8 mouse cellular contexts compared by ENCODE assay signal in the genomic region with DNA sequence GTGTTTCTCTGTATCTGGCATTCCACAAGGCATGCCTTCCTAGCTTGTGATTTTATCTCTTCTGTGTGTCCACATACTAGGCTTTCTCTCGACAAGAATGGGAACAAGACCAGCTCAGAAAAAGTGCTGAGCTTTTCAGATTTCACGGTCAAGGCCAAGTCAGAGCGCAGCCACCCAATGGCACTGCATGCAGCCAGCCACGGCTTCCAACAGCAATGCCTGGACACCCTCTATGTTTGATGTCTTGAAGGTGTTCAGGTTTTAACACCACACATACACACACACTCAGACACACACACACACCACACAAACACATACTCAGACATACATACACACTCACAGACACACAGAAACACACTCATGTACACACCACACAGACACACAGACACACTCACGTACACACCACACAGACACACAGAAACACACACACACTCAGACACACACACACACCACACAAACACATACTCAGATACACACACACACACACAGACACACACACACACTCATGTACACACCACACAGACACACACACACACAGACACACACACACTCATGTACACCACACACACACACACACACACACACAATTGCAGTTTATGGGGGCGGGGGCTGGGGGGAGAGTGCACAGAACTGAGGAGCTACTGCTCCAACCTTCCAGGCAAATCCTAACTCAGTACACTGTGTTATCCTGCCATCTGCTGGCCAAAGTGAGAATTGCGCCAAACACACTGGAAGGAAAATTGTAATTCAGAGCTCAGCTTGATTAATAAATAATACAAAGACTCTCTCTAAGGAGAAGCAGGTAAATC. TPM values are rescaled to one million over a fixed set of nuclear protein-coding genes. Genes with fewer than 3 reads are reported as not detected.
DNase-seq lines count a peak whose midpoint lies in the region; ATAC-seq and TF ChIP-seq lines count a peak whose summit lies in the region.

No protein-coding gene starts in this region.

- peak; percentile 83 for TF ChIP-seq CTCF in heart, adult 2 months (IDR thresholded peaks at IDR 0.05)

- TF ChIP-seq POLR2A in heart, adult 2 months (IDR thresholded peaks at IDR 0.05; ENCODE audit: insufficient read depth, low read depth, low read length) = no peak
- TF ChIP-seq POLR2A in limb, embryonic 14.5 days (IDR thresholded peaks at IDR 0.05; ENCODE audit: borderline replicate concordance, extremely low read depth, insufficient read depth, insufficient read length) = no peak

- H3K4me2 ChIP-seq in heart, embryonic 11.5 days = no peak overlapping the region
- H3K4me2 ChIP-seq in limb, embryonic 14.5 days (replicated peaks; ENCODE audit: low read depth, low read length, severe bottlenecking) = no peak overlapping the region

- H3K9me3 ChIP-seq in heart, embryonic 11.5 days (replicated peaks; ENCODE audit: control insufficient read depth, low read length) = no peaks in the 10 kb centered on the region
- H3K9me3 ChIP-seq in limb, embryonic 14.5 days (ENCODE audit: control insufficient read depth, low read length) = no peaks in the 10 kb centered on the region

- H3K79me2 ChIP-seq in heart, adult 2 months (replicated peaks; ENCODE audit: control insufficient read depth, insufficient read depth, low read length) = no peaks in the 10 kb centered on the region

- no peak overlapping the region for H3K9ac ChIP-seq in heart, adult 2 months (ENCODE audit: low read depth, low read length)
- H3K9ac ChIP-seq in heart, embryonic 11.5 days (ENCODE audit: low read depth, low read length) = no peak overlapping the region
- no peak overlapping the region for H3K9ac ChIP-seq in limb, embryonic 14.5 days (ENCODE audit: low read depth, low read length, severe bottlenecking)

- H3K27me3 ChIP-seq in heart, adult 2 months (ENCODE audit: control insufficient read depth, insufficient read depth, low read length) = no peaks in the 10 kb centered on the region
- H3K27me3 ChIP-seq in heart, embryonic 11.5 days (ENCODE audit: control insufficient read depth, insufficient read depth, low read length) = no peaks in the 10 kb centered on the region
- H3K27me3 ChIP-seq in limb, embryonic 14.5 days (ENCODE audit: control insufficient read depth, insufficient read depth, low read length) = no peaks in the 10 kb centered on the region

- intact Hi-C loops in heart, adult 2 months (cut with DNase I) = loop anchor here (1.0 to 10.0 kb wide), 3 partner anchors 211 to 1059 kb away; partner anchors contain the start of gene Prpf18

- no peak overlapping the region for H3K27ac ChIP-seq in heart, adult 2 months
- H3K27ac ChIP-seq in heart, embryonic 11.5 days (ENCODE audit: low read depth, low read length) = no peak overlapping the region
- H3K27ac ChIP-seq in limb, embryonic 14.5 days (replicated peaks; ENCODE audit: low read depth, low read length) = no peak overlapping the region

- 0 out of 2 replicates have a peak, but pooled peaks have one; percentile 48 for TF ChIP-seq EP300 in heart, adult 2 months (IDR thresholded peaks at IDR 0.05; ENCODE audit: insufficient read depth, low read depth, low read length)

- H3K36me3 ChIP-seq in heart, adult 2 months (ENCODE audit: control insufficient read depth, insufficient read depth, low read length) = no peaks in the 10 kb centered on the region
- no peaks in the 10 kb centered on the region for H3K36me3 ChIP-seq in heart, embryonic 11.5 days (ENCODE audit: control insufficient read depth, insufficient read depth, low read length)
- no peaks in the 10 kb centered on the region for H3K36me3 ChIP-seq in limb, embryonic 14.5 days (ENCODE audit: control insufficient read depth, insufficient read depth, low read length)

- WGBS in heart, adult 2 months = 37% methylated on average over 7 of the region's 7 CpGs
- 46% methylated on average over 7 of the region's 7 CpGs for WGBS in heart, embryonic 11.5 days (ENCODE audit: insufficient replicate concordance)
- WGBS in limb, embryonic 14.5 days = 53% methylated on average over 7 of the region's 7 CpGs

- H3K4me1 ChIP-seq in heart, adult 2 months (ENCODE audit: control insufficient read depth, insufficient read depth, low read length) = no peaks in the 10 kb centered on the region; the same call in 1 of the 2 replicates
- H3K4me1 ChIP-seq in heart, embryonic 11.5 days (ENCODE audit: control insufficient read depth, insufficient read depth, low read length) = no peaks in the 10 kb centered on the region
- H3K4me1 ChIP-seq in limb, embryonic 14.5 days (ENCODE audit: control insufficient read depth, insufficient read depth, low read length) = no peaks in the 10 kb centered on the region

- peak; percentile 48 to 83 for DNase-seq in heart, adult 2 months
- peak; percentile 74 to 83 for DNase-seq in cerebellum, postnatal 36 days
- DNase-seq in frontal cortex, postnatal 36 days (ENCODE audit: low spot score in 2 of 2) = peak; percentile 81 to 85
- DNase-seq in kidney, adult 11 months = peak; percentile 28
- peak; percentile 79 for DNase-seq in limb, embryonic 14.5 days (ENCODE audit: low spot score)
- DNase-seq in monocyte, adult 2 months (ENCODE audit: low read depth in 1 of 2, low spot score in 2 of 2) = peak; percentile 14 to 34
- peak; percentile 35 to 56 for DNase-seq in spleen, postnatal 14 days (ENCODE audit: low spot score in 2 of 2)

- ATAC-seq in heart, embryonic 11.5 days (replicated peaks; ENCODE audit: insufficient number of reproducible peaks, low FRiP score, low TSS enrichment) = no peak
- ATAC-seq in limb, embryonic 14.5 days (ENCODE audit: low FRiP score, low read depth) = peak; percentile 69

- no peak overlapping the region for H3K4me3 ChIP-seq in heart, adult 2 months
- no peak overlapping the region for H3K4me3 ChIP-seq in heart, embryonic 11.5 days (ENCODE audit: low read depth, low read length)
- no peak overlapping the region for H3K4me3 ChIP-seq in limb, embryonic 14.5 days (replicated peaks; ENCODE audit: low read length)

RNA-seq across cellular contexts. Expression of gene Sephs1, which starts 17.2 kb away (rescaled TPM):
- 10 to 100 TPM; 12.2 to 12.8 TPM for total RNA-seq in heart, adult 2 months (2021)
- 8.6 and 14.6 TPM in 2 replicates for polyA plus RNA-seq in heart, adult 2 months (2012; rRNA removed)
- polyA plus RNA-seq in heart, embryonic 11.5 days (2014; fragmentation: Nextera tagmentation; extraction: Ambion mirVana) = 51.0 and 56.4 TPM in 2 replicates
- 75.7 and 78.8 TPM in 2 replicates for polyA plus RNA-seq in limb, embryonic 14.5 days (2012; rRNA removed)
- polyA plus RNA-seq in limb, embryonic 14.5 days (2014; fragmentation: Nextera tagmentation; extraction: Ambion mirVana) = 91.1 and 97.8 TPM in 2 replicates

RNA-seq across cellular contexts. Expression of gene Phyh, which starts 54.6 kb away (rescaled TPM):
- 100 to 1,000 TPM; 743 to 904 TPM for total RNA-seq in heart, adult 2 months (2021)
- 620 and 892 TPM in 2 replicates for polyA plus RNA-seq in heart, adult 2 months (2012; rRNA removed)
- polyA plus RNA-seq in heart, embryonic 11.5 days (2014; fragmentation: Nextera tagmentation; extraction: Ambion mirVana) = 110 and 113 TPM in 2 replicates
- polyA plus RNA-seq in limb, embryonic 14.5 days (2012; rRNA removed) = 30.9 and 31.0 TPM in 2 replicates
- polyA plus RNA-seq in limb, embryonic 14.5 days (2014; fragmentation: Nextera tagmentation; extraction: Ambion mirVana) = 46.0 and 50.2 TPM in 2 replicates

Comparison
In these comparisons a context has a peak if more than half of its experiments do, and no peak if none do; other contexts are left out.
1. DNase-seq: peak in every context shown above with its lines; median percentile 83 in frontal cortex, postnatal 36 days; 79 in limb, embryonic 14.5 days; 78 in cerebellum, postnatal 36 days; 66 in heart, adult 2 months; 46 in spleen, postnatal 14 days; 28 in kidney, adult 11 months; 24 in monocyte, adult 2 months.